In the genomic region with DNA sequence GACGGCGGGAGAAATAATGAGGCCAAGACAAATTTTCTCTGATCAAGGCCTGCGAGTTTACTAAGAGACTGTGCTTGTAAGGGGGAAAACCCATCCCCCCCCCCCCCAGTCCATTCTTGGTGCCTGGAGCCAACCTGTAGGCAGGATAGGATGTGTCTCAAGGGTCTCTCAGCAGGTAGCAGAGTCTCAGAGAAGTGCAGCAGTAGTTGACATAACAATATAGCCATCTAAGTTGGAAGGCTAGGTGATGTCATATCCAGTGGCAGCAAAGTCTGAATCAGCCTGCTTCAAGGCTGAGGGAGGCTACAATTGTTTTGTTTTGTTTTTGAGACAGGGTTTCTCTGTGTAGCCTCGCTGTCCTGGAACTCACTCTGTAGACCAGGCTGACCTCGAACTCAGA, we compare ENCODE assay signal across 4 mouse cellular contexts. TPM values are rescaled to one million over a fixed set of nuclear protein-coding genes. Genes with fewer than 3 reads are reported as not detected.
"Had no signal": no experiment of that assay in that cellular context is flagged by ENCODE, and none has a peak within 500 bp of the region (broad histone marks: within the 10 kb centered on the region; RNA-seq: fewer than 3 reads in every experiment).

No protein-coding gene starts in this region.

RNA-seq across cellular contexts. Expression of a gene that starts 6.3 kb away (rescaled TPM):
- total RNA-seq: liver, adult 2 months; megakaryocyte-erythroid progenitor cell, adult 5-6 weeks; monocyte, adult 5-6 weeks had no signal
- polyA plus RNA-seq: liver, adult 2 months; lung, adult 2 months had no signal

RNA-seq across cellular contexts. Expression of a gene that starts 32.7 kb away (rescaled TPM):
- total RNA-seq: liver, adult 2 months; megakaryocyte-erythroid progenitor cell, adult 5-6 weeks had no signal
